Mouse (Mus musculus): ENCODE data around the gene Mpz. TPM values are rescaled to one million over a fixed set of nuclear protein-coding genes. Genes with fewer than 3 reads are reported as not detected.

Gene Mpz
- polyA plus RNA-seq, 1 experiment: 0.34 TPM

GRCm38 (mm10) chr1:171118996-171119395, 31.5 kb upstream of the Mpz start:
- no peaks in the 10 kb centered on the region for H3K4me1 ChIP-seq (ENCODE audit: control insufficient read depth, insufficient read depth, low read length)
- TF ChIP-seq CTCF (IDR thresholded peaks at IDR 0.05; ENCODE audit: borderline replicate concordance, insufficient read depth, low read depth, low read length): no peak
- TF ChIP-seq POLR2A (IDR thresholded peaks at IDR 0.05; ENCODE audit: borderline replicate concordance, insufficient read depth, low read length): no peak
- no peak overlapping the region for H3K27ac ChIP-seq (ENCODE audit: insufficient read depth, low read length)
- no peaks in the 10 kb centered on the region for H3K27me3 ChIP-seq (ENCODE audit: control insufficient read depth, insufficient read depth, low read length)
- no peak overlapping the region for H3K4me3 ChIP-seq (replicated peaks; ENCODE audit: insufficient read depth, low read depth, low read length)
- DNase-seq: no peak
- 88% methylated on average over 5 of the region's 5 CpGs for WGBS

GRCm38 (mm10) chr1:171119405-171119804, 31.1 kb upstream of the Mpz start:
- H3K27ac ChIP-seq (ENCODE audit: insufficient read depth, low read length): no peak overlapping the region
- DNase-seq: no peak
- H3K4me3 ChIP-seq (replicated peaks; ENCODE audit: insufficient read depth, low read depth, low read length): no peak overlapping the region
- H3K27me3 ChIP-seq (ENCODE audit: control insufficient read depth, insufficient read depth, low read length): no peaks in the 10 kb centered on the region
- WGBS: 85% methylated on average over 14 of the region's 14 CpGs
- H3K4me1 ChIP-seq (ENCODE audit: control insufficient read depth, insufficient read depth, low read length): no peaks in the 10 kb centered on the region
- TF ChIP-seq POLR2A (IDR thresholded peaks at IDR 0.05; ENCODE audit: borderline replicate concordance, insufficient read depth, low read length) (no peak), CTCF (IDR thresholded peaks at IDR 0.05; ENCODE audit: borderline replicate concordance, insufficient read depth, low read depth, low read length) (no peak)

GRCm38 (mm10) chr1:171120893-171121292, 29.6 kb upstream of the Mpz start:
- H3K4me3 ChIP-seq (replicated peaks; ENCODE audit: insufficient read depth, low read depth, low read length): no peak overlapping the region
- H3K27me3 ChIP-seq (ENCODE audit: control insufficient read depth, insufficient read depth, low read length): no peaks in the 10 kb centered on the region
- no peak overlapping the region for H3K27ac ChIP-seq (ENCODE audit: insufficient read depth, low read length)
- WGBS: 68% methylated on average over 3 of the region's 3 CpGs
- no peaks in the 10 kb centered on the region for H3K4me1 ChIP-seq (ENCODE audit: control insufficient read depth, insufficient read depth, low read length)
- DNase-seq: no peak
- TF ChIP-seq POLR2A (IDR thresholded peaks at IDR 0.05; ENCODE audit: borderline replicate concordance, insufficient read depth, low read length) (no peak), CTCF (IDR thresholded peaks at IDR 0.05; ENCODE audit: borderline replicate concordance, insufficient read depth, low read depth, low read length) (no peak)

GRCm38 (mm10) chr1:171121839-171122238, 28.7 kb upstream of the Mpz start:
- DNase-seq: no peak
- 35% methylated on average over 5 of the region's 5 CpGs for WGBS
- Histone ChIP-seq H3K27ac (ENCODE audit: insufficient read depth, low read length) (no peak overlapping the region), H3K27me3 (ENCODE audit: control insufficient read depth, insufficient read depth, low read length) (no peaks in the 10 kb centered on the region), H3K4me3 (replicated peaks; ENCODE audit: insufficient read depth, low read depth, low read length) (no peak overlapping the region), H3K4me1 (ENCODE audit: control insufficient read depth, insufficient read depth, low read length) (no peaks in the 10 kb centered on the region)
- no peak for TF ChIP-seq CTCF (IDR thresholded peaks at IDR 0.05; ENCODE audit: borderline replicate concordance, insufficient read depth, low read depth, low read length)
- no peak for TF ChIP-seq POLR2A (IDR thresholded peaks at IDR 0.05; ENCODE audit: borderline replicate concordance, insufficient read depth, low read length)

- Histone ChIP-seq H3K27me3 (ENCODE audit: control insufficient read depth, insufficient read depth, low read length) (no peaks in the 10 kb centered on the region), H3K4me3 (replicated peaks; ENCODE audit: insufficient read depth, low read depth, low read length) (no peak overlapping the region), H3K4me1 (ENCODE audit: control insufficient read depth, insufficient read depth, low read length) (no peaks in the 10 kb centered on the region), H3K27ac (ENCODE audit: insufficient read depth, low read length) (no peak overlapping the region)
- 27% methylated on average over 7 of the region's 7 CpGs for WGBS
- TF ChIP-seq CTCF (IDR thresholded peaks at IDR 0.05; ENCODE audit: borderline replicate concordance, insufficient read depth, low read depth, low read length) (no peak), POLR2A (IDR thresholded peaks at IDR 0.05; ENCODE audit: borderline replicate concordance, insufficient read depth, low read length) (no peak)
- DNase-seq: no peak
Observed at GRCm38 (mm10) chr1:171122932-171123331, 27.6 kb upstream of the Mpz start.

- DNase-seq: no peak
- Histone ChIP-seq H3K4me1 (ENCODE audit: control insufficient read depth, insufficient read depth, low read length) (no peaks in the 10 kb centered on the region), H3K4me3 (replicated peaks; ENCODE audit: insufficient read depth, low read depth, low read length) (no peak overlapping the region), H3K27ac (ENCODE audit: insufficient read depth, low read length) (no peak overlapping the region), H3K27me3 (ENCODE audit: control insufficient read depth, insufficient read depth, low read length) (no peaks in the 10 kb centered on the region)
- WGBS: 87% methylated on average over 5 of the region's 5 CpGs
- TF ChIP-seq POLR2A (IDR thresholded peaks at IDR 0.05; ENCODE audit: borderline replicate concordance, insufficient read depth, low read length) (no peak), CTCF (IDR thresholded peaks at IDR 0.05; ENCODE audit: borderline replicate concordance, insufficient read depth, low read depth, low read length) (no peak)
Observed at GRCm38 (mm10) chr1:171124398-171124797, 26.1 kb upstream of the Mpz start.

GRCm38 (mm10) chr1:171129251-171129650, 21.3 kb upstream of the Mpz start:
- 59% methylated on average over 7 of the region's 7 CpGs for WGBS
- Histone ChIP-seq H3K27ac (ENCODE audit: insufficient read depth, low read length) (no peak overlapping the region), H3K4me1 (ENCODE audit: control insufficient read depth, insufficient read depth, low read length) (no peaks in the 10 kb centered on the region), H3K27me3 (ENCODE audit: control insufficient read depth, insufficient read depth, low read length) (no peaks in the 10 kb centered on the region), H3K4me3 (replicated peaks; ENCODE audit: insufficient read depth, low read depth, low read length) (no peak overlapping the region)
- no peak for TF ChIP-seq POLR2A (IDR thresholded peaks at IDR 0.05; ENCODE audit: borderline replicate concordance, insufficient read depth, low read length)
- no peak for TF ChIP-seq CTCF (IDR thresholded peaks at IDR 0.05; ENCODE audit: borderline replicate concordance, insufficient read depth, low read depth, low read length)
- DNase-seq: peak in 1 of 2 experiments; percentile 29

- DNase-seq: no peak
- no peak overlapping the region for H3K4me3 ChIP-seq (replicated peaks; ENCODE audit: insufficient read depth, low read depth, low read length)
- no peaks in the 10 kb centered on the region for H3K27me3 ChIP-seq (ENCODE audit: control insufficient read depth, insufficient read depth, low read length)
- TF ChIP-seq POLR2A (IDR thresholded peaks at IDR 0.05; ENCODE audit: borderline replicate concordance, insufficient read depth, low read length) (no peak), CTCF (IDR thresholded peaks at IDR 0.05; ENCODE audit: borderline replicate concordance, insufficient read depth, low read depth, low read length) (no peak)
- 86% methylated on average over 1 of the region's 1 CpGs for WGBS
- H3K27ac ChIP-seq (ENCODE audit: insufficient read depth, low read length): no peak overlapping the region
- no peaks in the 10 kb centered on the region for H3K4me1 ChIP-seq (ENCODE audit: control insufficient read depth, insufficient read depth, low read length)
Observed at GRCm38 (mm10) chr1:171130971-171131370, 19.5 kb upstream of the Mpz start.

All from cerebellum, adult 2 months (tissue).